Mouse (Mus musculus) spleen, adult 2 months (tissue): ENCODE measurements around the gene Jph3.

Experiments
- CTCF ChIP-seq: fragments of 200-500 bp; IDR thresholded peaks from 2 replicates; pipeline ENCODE4 v1.5.1; 2011; ENCODE audit warnings: mild to moderate bottlenecking, inconsistent platforms; ENCODE audit not compliant: insufficient read depth, insufficient read length, insufficient replicate concordance; ENCODE audit errors: extremely low read depth
- POLR2A ChIP-seq: fragments of 200-500 bp; IDR thresholded peaks from 2 replicates; pipeline ENCODE4 v1.6.1; 2011; ENCODE audit warnings: low read depth, low read length, inconsistent platforms

GRCm38 (mm10) chr8:121699936-121700335 is 29.5 kb upstream of the Jph3 start:
- TF ChIP-seq POLR2A, result no peak
- no peak for TF ChIP-seq CTCF
